Mouse (Mus musculus) stomach, embryonic 15.5 days (tissue): ENCODE results near the gene Kcnq5. TPM values are rescaled to one million over a fixed set of nuclear protein-coding genes. Genes with fewer than 3 reads are reported as not detected.

Experiments used
- ATAC-seq: fragments of 200-750 bp; cut with Nextera tagmentation; 2 replicates; pipeline ENCODE4 v1.8.0; 2017; ENCODE audit warnings: low read depth, moderate number of reproducible peaks, moderate TSS enrichment; ENCODE audit not compliant: insufficient read depth, low FRiP score
- H3K27ac ChIP-seq: fragments of 300-500 bp; sonication (generic); 2 replicates; pipeline ENCODE4 v1.5.1; 2015; ENCODE audit warnings: mild to moderate bottlenecking, inconsistent platforms
- H3K27me3 ChIP-seq: fragments of 300-500 bp; sonication (generic); replicated peaks from 2 replicates; pipeline ENCODE4 v1.6.1; 2015; ENCODE audit warnings: inconsistent platforms
- H3K36me3 ChIP-seq: fragments of 300-500 bp; sonication (generic); 2 replicates; pipeline ENCODE4 v1.6.1; 2015; ENCODE audit warnings: inconsistent platforms
- H3K4me1 ChIP-seq: fragments of 300-500 bp; sonication (generic); 2 replicates; pipeline ENCODE4 v1.6.1; 2015; ENCODE audit warnings: inconsistent platforms
- H3K4me2 ChIP-seq: fragments of 300-500 bp; sonication (generic); 2 replicates; pipeline ENCODE4 v1.6.1; 2015; ENCODE audit warnings: mild to moderate bottlenecking, inconsistent platforms
- H3K4me3 ChIP-seq: fragments of 300-500 bp; sonication (generic); replicated peaks from 2 replicates; pipeline ENCODE4 v1.5.1; 2015; ENCODE audit warnings: inconsistent platforms
- H3K9ac ChIP-seq: fragments of 300-500 bp; sonication (generic); 2 replicates; pipeline ENCODE4 v1.6.1; 2015; ENCODE audit warnings: inconsistent platforms
- H3K9me3 ChIP-seq: fragments of 300-500 bp; sonication (generic); 2 replicates; pipeline ENCODE4 v1.6.1; 2016; ENCODE audit warnings: inconsistent platforms
- WGBS: fragments of 180-500 bp; shearing (Covaris S2); methylation state at CpG from one replicate; pipeline ENCODE4 v1.1.7; 2015; 5-methylcytosine and 5-hydroxymethylcytosine counted together
- polyA plus RNA-seq: library from polyadenylated mRNA; unstranded; fragments of >200 nt; fragmentation: Nextera tagmentation; extraction: Ambion mirVana; gene quantifications from 2 replicates; pipeline ENCODE4 v1.2.1, GENCODE M21; 2015

Gene Kcnq5
- polyA plus RNA-seq, 1 experiment from 2014 or later, result 2.3 TPM

DNA sequence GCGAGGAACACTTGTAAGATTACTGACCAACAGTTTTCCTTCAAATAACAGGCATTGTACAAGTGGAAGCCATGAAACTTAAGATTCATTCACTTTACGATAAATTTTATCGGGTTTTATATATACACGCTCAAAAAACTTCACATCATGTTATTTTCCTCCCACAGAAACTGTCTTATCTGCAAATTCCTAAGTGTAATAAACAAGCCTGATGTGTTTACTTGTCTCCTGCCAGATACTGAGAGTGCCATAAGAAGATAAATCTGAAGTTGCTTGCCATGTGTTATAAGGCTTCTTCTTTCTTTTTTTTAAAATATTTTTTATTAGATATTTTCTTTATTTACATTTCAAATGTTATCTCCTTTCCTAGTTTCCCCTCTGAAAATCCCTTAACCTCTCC lies 34.6 kb downstream of the Kcnq5 start:
- H3K27ac ChIP-seq, result no peak overlapping the region
- ATAC-seq, result no peak
- no peak overlapping the region for H3K9ac ChIP-seq
- no peaks in the 10 kb centered on the region for H3K4me1 ChIP-seq
- H3K9me3 ChIP-seq, result no peaks in the 10 kb centered on the region
- 50% methylated on average over 4 of the region's 4 CpGs for WGBS
- no peaks in the 10 kb centered on the region for H3K36me3 ChIP-seq
- H3K4me2 ChIP-seq, result no peak overlapping the region
- H3K4me3 ChIP-seq, result no peak overlapping the region
- H3K27me3 ChIP-seq, result no peaks in the 10 kb centered on the region

DNA sequence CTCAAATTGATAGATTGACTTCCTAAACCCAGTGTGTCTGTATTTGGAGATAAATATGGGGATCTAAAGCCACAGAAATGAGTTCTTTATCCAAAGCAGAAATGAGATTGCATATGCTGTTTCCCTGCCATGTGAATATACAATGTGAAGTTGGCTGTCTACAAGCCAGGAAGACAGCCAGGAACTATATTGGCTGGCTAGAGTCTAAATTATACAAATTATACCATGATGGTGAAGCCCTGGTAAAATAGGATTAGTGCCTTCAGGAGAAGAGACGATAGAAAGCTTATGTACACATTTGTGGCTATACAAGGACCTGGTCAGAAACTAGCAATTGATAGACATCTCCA lies 38.5 kb downstream of the Kcnq5 start:
- ATAC-seq, result no peak
- Histone ChIP-seq H3K27ac (no peak overlapping the region), H3K9me3 (no peaks in the 10 kb centered on the region), H3K4me3 (no peak overlapping the region), H3K27me3 (no peaks in the 10 kb centered on the region), H3K4me1 (no peaks in the 10 kb centered on the region), H3K4me2 (no peak overlapping the region), H3K9ac (no peak overlapping the region), H3K36me3 (no peaks in the 10 kb centered on the region)
- 60% methylated on average over 1 of the region's 1 CpGs for WGBS

DNA sequence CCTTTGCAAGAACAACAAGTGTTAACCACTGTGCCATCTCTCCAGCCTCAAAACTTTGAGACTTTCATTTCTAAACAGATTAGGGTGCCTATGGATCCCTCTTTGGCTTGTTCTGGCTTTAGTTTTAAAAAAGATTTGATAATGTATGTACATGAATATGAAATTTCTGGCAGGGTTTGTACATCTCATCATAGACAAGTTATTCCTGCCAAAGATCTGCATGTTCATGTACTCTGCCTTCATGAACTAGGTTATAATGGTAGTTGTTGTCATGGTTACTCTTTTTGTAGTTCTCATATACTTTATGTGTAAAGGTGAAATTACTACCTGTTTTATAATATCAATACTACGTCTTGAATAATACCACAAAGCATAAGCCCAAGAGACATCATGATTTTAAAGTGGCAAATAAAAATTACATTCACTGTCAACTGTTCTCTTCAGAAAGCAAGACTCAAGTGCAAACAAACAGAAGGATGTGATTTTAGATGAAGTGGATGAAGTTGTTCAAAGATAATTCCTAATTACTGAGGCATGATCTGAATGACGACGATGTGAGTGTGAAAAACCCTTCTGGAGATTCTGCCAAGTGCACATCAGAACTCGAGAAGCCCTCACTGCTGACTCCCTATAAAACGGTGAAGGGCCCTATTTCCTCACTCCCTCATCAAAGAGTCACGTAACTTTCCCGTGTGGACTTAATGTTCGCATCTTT lies 39.0 kb downstream of the Kcnq5 start:
- ATAC-seq, result no peak
- WGBS, result 72% methylated on average over 8 of the region's 8 CpGs

DNA sequence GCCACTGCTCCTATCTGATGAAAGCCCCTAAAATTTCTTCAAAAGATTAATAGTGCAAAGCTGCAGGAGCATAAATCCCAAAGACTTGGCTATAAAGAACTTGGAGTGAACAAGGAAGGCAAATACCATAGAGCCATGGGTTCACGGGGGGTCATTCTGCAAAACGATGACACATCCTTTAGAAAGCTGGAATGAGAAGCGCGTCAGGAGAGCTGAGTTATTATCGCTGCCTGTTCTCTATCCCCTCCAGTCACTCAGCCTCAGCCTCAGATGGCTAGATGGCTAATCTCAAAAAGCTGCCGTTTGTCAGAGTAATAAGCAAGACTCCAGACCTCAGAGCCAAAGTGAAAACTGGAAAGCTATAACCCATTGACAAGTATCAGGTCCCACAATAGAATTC lies 42.5 kb downstream of the Kcnq5 start:
- WGBS, result 52% methylated on average over 6 of the region's 6 CpGs
- Histone ChIP-seq H3K4me1 (no peaks in the 10 kb centered on the region), H3K9ac (no peak overlapping the region), H3K4me3 (no peak overlapping the region), H3K4me2 (no peak overlapping the region), H3K27ac (no peak overlapping the region), H3K27me3 (no peaks in the 10 kb centered on the region), H3K36me3 (no peaks in the 10 kb centered on the region), H3K9me3 (no peaks in the 10 kb centered on the region)
- ATAC-seq, result no peak

More for the DNA sequence above, 39.0 kb downstream of the Kcnq5 start:
- no peaks in the 10 kb centered on the region for H3K36me3 ChIP-seq
- no peak overlapping the region for H3K4me3 ChIP-seq
- H3K27ac ChIP-seq, result no peak overlapping the region
- H3K9ac ChIP-seq, result no peak overlapping the region
- H3K4me1 ChIP-seq, result no peaks in the 10 kb centered on the region
- H3K4me2 ChIP-seq, result no peak overlapping the region
- no peaks in the 10 kb centered on the region for H3K9me3 ChIP-seq
- H3K27me3 ChIP-seq, result no peaks in the 10 kb centered on the region

DNA sequence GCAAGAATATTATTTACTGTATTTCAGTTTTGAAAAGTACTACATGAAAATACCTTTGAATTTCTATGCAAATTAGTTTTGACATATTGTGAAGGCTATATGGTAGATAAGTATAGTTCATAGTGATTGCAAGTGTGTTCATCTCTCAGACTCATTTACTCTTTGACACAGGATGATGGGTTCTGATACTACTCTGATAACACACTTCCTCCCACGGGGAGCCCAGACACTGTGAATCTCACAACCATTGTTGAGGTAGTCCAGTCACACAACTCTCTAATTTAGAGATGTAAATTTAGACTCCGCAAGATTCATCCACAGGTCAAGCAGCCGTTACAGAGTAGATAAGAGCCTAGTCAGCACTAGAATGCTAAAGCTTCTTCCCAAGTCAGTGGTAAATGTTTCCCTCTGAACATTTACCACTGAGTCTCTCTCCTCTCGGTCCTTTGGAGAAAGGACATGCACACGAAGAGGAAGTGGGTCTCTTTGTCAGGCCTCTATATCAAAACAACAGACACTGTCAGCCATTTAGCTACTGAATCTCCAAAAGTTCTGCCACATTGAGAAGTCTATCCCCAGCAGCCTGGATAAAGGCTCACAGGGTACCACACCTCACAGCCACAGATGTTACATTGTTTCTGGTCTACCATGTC lies 65.5 kb downstream of the Kcnq5 start:
- H3K9me3 ChIP-seq, result no peaks in the 10 kb centered on the region
- no peaks in the 10 kb centered on the region for H3K27me3 ChIP-seq
- no peaks in the 10 kb centered on the region for H3K36me3 ChIP-seq
- no peaks in the 10 kb centered on the region for H3K4me1 ChIP-seq
- no peak overlapping the region for H3K4me2 ChIP-seq
- ATAC-seq, result no peak
- 66% methylated on average over 5 of the region's 5 CpGs for WGBS
- H3K27ac ChIP-seq, result no peak overlapping the region
- no peak overlapping the region for H3K4me3 ChIP-seq
- no peak overlapping the region for H3K9ac ChIP-seq

DNA sequence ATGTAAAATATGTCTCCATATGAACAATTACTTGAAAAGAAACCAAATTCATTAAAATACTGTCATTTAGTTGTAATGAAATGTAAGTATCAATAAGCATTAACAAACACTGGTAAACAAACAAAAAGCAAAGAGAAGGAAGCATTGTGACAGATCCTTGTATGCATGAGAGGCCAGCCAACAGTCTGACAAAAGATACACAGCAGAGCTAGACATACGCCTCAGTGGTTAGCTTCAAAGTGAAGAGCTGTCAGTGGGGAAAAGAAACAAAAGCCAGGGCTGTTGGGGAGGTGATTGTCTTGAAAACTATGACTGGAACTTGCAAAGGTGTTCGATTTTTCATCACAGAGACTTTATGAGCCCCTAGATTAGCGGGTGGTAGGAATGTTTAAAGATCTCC lies 78.0 kb downstream of the Kcnq5 start:
- Histone ChIP-seq H3K36me3 (no peaks in the 10 kb centered on the region), H3K4me2 (no peak overlapping the region), H3K9me3 (no peaks in the 10 kb centered on the region), H3K4me3 (no peak overlapping the region), H3K9ac (no peak overlapping the region), H3K4me1 (no peaks in the 10 kb centered on the region), H3K27ac (no peak overlapping the region), H3K27me3 (no peaks in the 10 kb centered on the region)
- no peak for ATAC-seq
- 60% methylated on average over 3 of the region's 3 CpGs for WGBS

DNA sequence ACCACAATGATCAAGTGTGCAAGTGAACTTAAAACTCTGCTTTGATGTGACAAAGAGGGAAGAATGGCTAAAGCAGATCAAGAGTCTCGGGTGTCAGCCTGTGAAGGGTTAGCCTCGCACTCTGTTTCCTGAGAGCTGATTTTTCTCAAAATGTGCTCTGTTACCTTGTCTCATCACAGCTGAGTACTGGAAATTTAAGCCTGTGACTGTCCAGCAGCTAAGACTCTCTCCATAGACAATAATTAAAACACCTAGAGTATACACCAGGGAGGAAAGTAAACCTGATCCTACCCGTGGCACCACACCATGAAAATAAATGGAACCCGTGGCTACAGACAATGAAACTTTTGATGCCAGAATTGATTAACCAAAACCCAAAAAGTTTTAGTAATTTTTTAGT lies 90.9 kb downstream of the Kcnq5 start:
- Histone ChIP-seq H3K36me3 (no peaks in the 10 kb centered on the region), H3K9ac (no peak overlapping the region), H3K4me2 (no peak overlapping the region), H3K9me3 (no peaks in the 10 kb centered on the region), H3K27me3 (no peaks in the 10 kb centered on the region), H3K27ac (no peak overlapping the region), H3K4me3 (no peak overlapping the region), H3K4me1 (no peaks in the 10 kb centered on the region)
- 61% methylated on average over 4 of the region's 4 CpGs for WGBS
- no peak for ATAC-seq

DNA sequence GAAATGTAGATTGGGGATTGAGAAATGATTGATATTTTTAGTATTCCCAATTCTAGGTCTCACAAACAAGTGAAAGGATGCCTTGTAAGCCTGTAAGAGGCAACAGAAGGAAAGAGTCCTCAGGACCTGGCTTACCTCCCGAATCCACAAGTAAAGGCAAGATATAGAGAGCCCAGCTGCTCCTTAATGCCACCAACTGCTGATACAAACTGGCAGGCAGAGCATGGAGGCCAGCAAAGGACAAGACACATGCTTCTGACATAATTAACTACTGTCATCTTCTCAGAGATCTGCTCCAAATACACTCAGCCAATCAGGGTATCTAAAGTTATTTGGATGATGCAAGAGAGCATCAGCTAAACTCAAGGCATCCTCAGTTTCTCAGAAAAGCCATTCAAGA lies 93.3 kb downstream of the Kcnq5 start:
- H3K4me2 ChIP-seq, result no peak overlapping the region
- no peaks in the 10 kb centered on the region for H3K36me3 ChIP-seq
- H3K4me1 ChIP-seq, result no peaks in the 10 kb centered on the region
- H3K27ac ChIP-seq, result no peak overlapping the region
- WGBS, result 79% methylated on average over 1 of the region's 1 CpGs
- no peak for ATAC-seq
- no peak overlapping the region for H3K4me3 ChIP-seq
- no peaks in the 10 kb centered on the region for H3K27me3 ChIP-seq
- no peak overlapping the region for H3K9ac ChIP-seq
- no peaks in the 10 kb centered on the region for H3K9me3 ChIP-seq

DNA sequence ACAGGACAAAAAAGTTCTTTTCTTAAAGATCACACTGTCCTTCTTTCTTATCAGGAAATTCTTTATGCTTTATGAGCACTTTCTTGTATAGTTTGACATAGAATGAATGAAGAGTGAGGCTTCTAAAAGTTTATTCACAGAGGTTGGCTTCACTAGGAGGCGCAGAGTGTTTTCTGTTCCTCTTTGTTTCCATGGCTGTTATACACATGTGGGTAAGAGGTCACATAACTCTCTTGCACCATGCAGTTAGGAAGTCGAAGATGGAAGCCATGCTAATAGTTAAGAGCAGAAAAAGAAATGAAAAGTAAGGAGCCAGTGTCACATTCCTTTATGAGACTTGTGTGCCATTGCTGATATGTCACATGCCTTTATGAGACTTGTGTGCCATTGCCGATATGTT lies 105.3 kb downstream of the Kcnq5 start:
- Histone ChIP-seq H3K36me3 (no peaks in the 10 kb centered on the region), H3K4me2 (no peak overlapping the region), H3K4me3 (no peak overlapping the region), H3K4me1 (no peaks in the 10 kb centered on the region), H3K27me3 (no peaks in the 10 kb centered on the region), H3K9me3 (no peaks in the 10 kb centered on the region), H3K27ac (no peak overlapping the region), H3K9ac (no peak overlapping the region)
- ATAC-seq, result no peak
- 61% methylated on average over 3 of the region's 3 CpGs for whole genome bisulfite sequencing

DNA sequence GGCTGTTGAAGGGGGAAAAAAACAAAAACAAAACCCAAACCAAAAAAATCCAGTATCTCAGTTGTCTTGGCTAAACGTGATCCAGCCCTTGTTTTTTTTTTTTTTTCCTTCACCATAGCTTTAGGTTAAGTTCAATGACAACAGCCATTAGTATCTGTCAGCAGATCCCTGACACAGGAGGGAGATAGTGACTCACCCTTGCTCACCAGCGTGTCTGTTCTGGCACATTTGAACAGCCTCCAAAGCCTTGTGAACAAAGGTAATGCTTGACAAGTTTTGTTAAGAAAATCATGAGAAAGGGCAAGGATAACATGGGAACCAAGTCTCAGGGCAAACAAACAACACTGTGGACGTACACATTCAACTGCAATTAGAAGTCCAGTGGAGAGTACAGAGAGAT lies 123.2 kb downstream of the Kcnq5 start:
- Histone ChIP-seq H3K27me3 (no peaks in the 10 kb centered on the region), H3K27ac (no peak overlapping the region), H3K9ac (no peak overlapping the region), H3K9me3 (no peaks in the 10 kb centered on the region), H3K4me2 (no peak overlapping the region), H3K4me1 (no peaks in the 10 kb centered on the region), H3K36me3 (no peaks in the 10 kb centered on the region), H3K4me3 (no peak overlapping the region)
- ATAC-seq, result no peak
- WGBS, result 27% methylated on average over 3 of the region's 3 CpGs

DNA sequence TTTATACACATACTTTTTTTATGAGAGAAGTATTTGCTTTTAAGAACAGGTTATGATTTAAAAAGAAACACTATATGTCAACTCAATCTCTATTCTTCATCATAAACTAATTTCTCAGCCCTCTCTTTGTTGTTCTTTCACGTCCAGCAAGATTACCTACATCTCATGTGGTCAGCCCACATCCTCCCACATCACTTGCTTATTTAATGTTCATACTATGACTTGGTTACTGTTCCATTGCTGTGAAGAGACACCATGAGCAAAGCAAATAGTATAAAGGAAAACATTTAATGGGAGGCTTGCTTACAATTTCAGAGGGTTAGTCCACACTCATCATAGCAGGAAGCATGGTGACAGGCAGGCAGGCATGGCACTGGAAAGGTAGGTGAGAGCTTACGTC lies 124.4 kb downstream of the Kcnq5 start:
- no peaks in the 10 kb centered on the region for H3K36me3 ChIP-seq
- no peak overlapping the region for H3K4me3 ChIP-seq
- ATAC-seq, result no peak
- H3K27me3 ChIP-seq, result no peaks in the 10 kb centered on the region
- WGBS, result 68% methylated on average over 2 of the region's 2 CpGs
- no peak overlapping the region for H3K27ac ChIP-seq
- H3K4me2 ChIP-seq, result no peak overlapping the region
- H3K9me3 ChIP-seq, result no peaks in the 10 kb centered on the region
- H3K4me1 ChIP-seq, result no peaks in the 10 kb centered on the region
- no peak overlapping the region for H3K9ac ChIP-seq

DNA sequence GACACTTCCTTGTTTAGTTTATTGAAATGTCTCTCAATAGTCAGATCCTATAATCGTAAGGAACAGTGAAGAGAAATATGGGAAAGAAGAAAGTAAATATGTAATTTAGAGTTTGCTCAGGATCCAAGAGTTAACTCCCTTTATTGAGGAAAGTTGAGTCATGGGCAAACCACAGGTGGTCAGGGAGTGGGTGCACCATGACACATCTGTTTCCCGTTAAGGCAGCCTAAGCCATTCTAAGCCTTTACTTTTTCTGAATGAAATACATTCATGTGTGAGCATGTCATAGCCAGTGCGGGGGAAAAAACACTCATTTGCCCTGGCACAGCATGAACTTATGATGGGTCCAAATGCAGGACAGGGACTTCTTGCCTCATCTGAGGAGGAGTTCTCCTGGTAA lies 125.4 kb downstream of the Kcnq5 start:
- Histone ChIP-seq H3K27me3 (no peaks in the 10 kb centered on the region), H3K9ac (no peak overlapping the region), H3K4me3 (no peak overlapping the region), H3K4me2 (no peak overlapping the region), H3K27ac (no peak overlapping the region), H3K36me3 (no peaks in the 10 kb centered on the region), H3K4me1 (no peaks in the 10 kb centered on the region), H3K9me3 (no peaks in the 10 kb centered on the region)
- no peak for ATAC-seq
- WGBS, result 72% methylated on average over 3 of the region's 3 CpGs
